Mouse (Mus musculus) fibroblast of lung, adult 2 months (primary cell): ENCODE measurements around the gene Pde7b.
"Not testable (repeated sequence)": the region's sequence is repeated elsewhere in the genome, so short reads cannot be mapped to it uniquely, and the experiment has no call there.

Experiments
- DNase-seq: peaks from one replicate; pipeline ENCODE4 v3.0.0-alpha.2; 2011; ENCODE audit warnings: low read depth

Gene Pde7b

GRCm38 (mm10) chr10:20548833-20549710 is 175.8 kb downstream of the Pde7b start:
- no peak for DNase-seq

GRCm38 (mm10) chr10:20547951-20548551 is 176.8 kb downstream of the Pde7b start:
- DNase-seq: no peak

GRCm38 (mm10) chr10:20543121-20543520 is 181.8 kb downstream of the Pde7b start:
- DNase-seq: no peak

GRCm38 (mm10) chr10:20533811-20534210 is 191.1 kb downstream of the Pde7b start:
- DNase-seq: no peak

GRCm38 (mm10) chr10:20531921-20532320 is 193.0 kb downstream of the Pde7b start:
- DNase-seq: no peak

- no peak for DNase-seq
Measured at GRCm38 (mm10) chr10:20528544-20529411, 196.1 kb downstream of the Pde7b start.

GRCm38 (mm10) chr10:20527737-20528136 is 197.1 kb downstream of the Pde7b start:
- no peak for DNase-seq

- no peak for DNase-seq
Measured at GRCm38 (mm10) chr10:20518529-20518889, 206.4 kb downstream of the Pde7b start.

GRCm38 (mm10) chr10:20517756-20518528 is 206.9 kb downstream of the Pde7b start:
- not testable (repeated sequence) for DNase-seq

GRCm38 (mm10) chr10:20513891-20514290 is 211.0 kb downstream of the Pde7b start:
- no peak for DNase-seq

- DNase-seq: no peak
Measured at GRCm38 (mm10) chr10:20513461-20513860, 211.4 kb downstream of the Pde7b start.

- no peak for DNase-seq
Measured at GRCm38 (mm10) chr10:20509819-20510218, 215.1 kb downstream of the Pde7b start.

GRCm38 (mm10) chr10:20508497-20508896 is 216.4 kb downstream of the Pde7b start:
- DNase-seq: no peak

- DNase-seq: no peak
Measured at GRCm38 (mm10) chr10:20507732-20508412, 217.0 kb downstream of the Pde7b start.

GRCm38 (mm10) chr10:20507069-20507468 is 217.8 kb downstream of the Pde7b start:
- DNase-seq: no peak

- no peak for DNase-seq
Measured at GRCm38 (mm10) chr10:20505454-20505853, 219.4 kb downstream of the Pde7b start.

GRCm38 (mm10) chr10:20504800-20505199 is 220.1 kb downstream of the Pde7b start:
- DNase-seq: no peak

- peak; percentile 15 for DNase-seq
Measured at GRCm38 (mm10) chr10:20503265-20504025, 221.4 kb downstream of the Pde7b start.

GRCm38 (mm10) chr10:20501221-20501620 is 223.7 kb downstream of the Pde7b start:
- no peak for DNase-seq

GRCm38 (mm10) chr10:20495051-20495450 is 229.8 kb downstream of the Pde7b start:
- DNase-seq: no peak
